Mouse (Mus musculus): ENCODE data around the gene Cyp2d22.
"Not testable (repeated sequence)": the region's sequence is repeated elsewhere in the genome, so short reads cannot be mapped to it uniquely, and the experiment has no call there.

The Cyp2d22 gene

DNA sequence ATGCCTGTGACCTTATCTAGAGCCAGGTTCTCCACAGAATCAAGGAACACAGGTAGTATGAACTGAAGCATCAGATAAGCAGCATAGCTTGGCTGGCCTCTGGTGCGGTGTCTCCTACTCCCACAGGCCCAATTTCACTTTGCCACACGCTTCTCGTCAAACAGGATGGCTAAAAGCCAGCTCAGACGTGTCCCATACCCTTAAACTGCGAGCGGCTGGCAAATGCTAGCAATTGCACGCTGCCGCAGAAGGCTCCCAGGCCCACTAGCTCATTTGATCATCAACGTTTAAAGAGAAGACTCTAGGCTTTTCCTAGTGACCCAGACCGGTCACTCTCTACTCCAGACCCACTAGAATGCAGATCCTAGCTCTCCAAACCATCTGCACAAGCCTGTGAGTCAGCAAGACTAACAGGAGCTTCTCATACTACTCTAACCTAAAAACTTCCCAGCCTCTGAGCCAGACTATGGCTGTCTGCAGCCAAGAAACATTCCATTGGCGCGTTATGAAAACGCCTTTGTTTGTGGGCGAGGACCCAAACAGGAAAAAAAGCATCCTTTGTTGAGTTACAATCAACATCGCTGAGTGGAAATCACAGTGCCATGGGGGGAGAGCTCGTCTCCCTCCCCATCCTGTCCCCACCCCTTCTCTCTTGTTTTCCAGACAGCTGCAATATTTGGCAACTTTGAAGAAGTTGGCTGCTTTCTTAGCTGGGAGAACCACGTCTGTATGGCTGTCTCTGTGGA, 3.5 kb downstream of the Cyp2d22 start:
- DNase-seq (ENCODE audit: low spot score in 2 of 2): no peak

GRCm38 (mm10) chr15:82375855-82376254, 4.2 kb downstream of the Cyp2d22 start:
- DNase-seq (ENCODE audit: low spot score in 2 of 2): no peak

DNA sequence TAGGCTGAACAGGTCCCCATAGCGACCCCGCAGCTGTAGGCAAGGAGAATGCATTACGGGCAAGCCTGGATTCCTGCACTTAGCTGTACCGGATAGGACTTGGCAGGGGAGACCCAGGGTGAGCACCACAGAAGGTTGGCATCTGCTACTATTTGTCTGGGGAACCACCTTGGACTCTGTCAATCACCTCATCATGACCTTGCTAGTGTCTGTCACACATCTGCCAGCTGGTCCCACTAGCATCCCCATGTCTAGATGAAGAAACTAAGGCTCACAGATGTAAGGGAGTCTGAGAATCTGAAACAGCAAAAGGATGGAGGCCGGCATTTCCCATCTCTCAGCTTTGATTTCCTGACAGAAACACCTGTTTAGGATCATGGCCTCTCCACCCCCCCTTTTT, 5.6 kb downstream of the Cyp2d22 start:
- DNase-seq (ENCODE audit: low spot score in 2 of 2): no peak

GRCm38 (mm10) chr15:82372991-82373390, 7.1 kb downstream of the Cyp2d22 start:
- DNase-seq (ENCODE audit: low spot score in 2 of 2): no peak

DNA sequence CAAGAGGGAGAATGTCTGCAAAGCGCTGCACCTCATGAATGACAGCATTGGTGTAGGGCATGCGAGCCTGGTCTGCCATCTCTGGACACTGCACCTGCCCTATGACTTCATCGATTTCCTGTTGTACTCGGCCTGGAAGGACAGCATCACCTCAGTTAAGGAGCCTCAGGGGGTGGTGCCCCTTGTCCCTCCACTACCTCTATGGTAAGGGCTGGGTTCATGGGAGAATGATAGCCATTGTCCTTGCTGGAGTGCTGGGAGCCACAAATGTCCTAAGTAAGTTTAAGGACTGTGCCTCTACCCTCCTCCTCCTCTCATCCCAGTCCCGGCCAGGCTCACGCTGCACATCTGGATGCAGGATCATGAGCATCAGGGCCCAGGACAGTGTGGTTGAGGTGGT, 7.6 kb downstream of the Cyp2d22 start:
- no peak for DNase-seq (ENCODE audit: low spot score in 2 of 2)

DNA sequence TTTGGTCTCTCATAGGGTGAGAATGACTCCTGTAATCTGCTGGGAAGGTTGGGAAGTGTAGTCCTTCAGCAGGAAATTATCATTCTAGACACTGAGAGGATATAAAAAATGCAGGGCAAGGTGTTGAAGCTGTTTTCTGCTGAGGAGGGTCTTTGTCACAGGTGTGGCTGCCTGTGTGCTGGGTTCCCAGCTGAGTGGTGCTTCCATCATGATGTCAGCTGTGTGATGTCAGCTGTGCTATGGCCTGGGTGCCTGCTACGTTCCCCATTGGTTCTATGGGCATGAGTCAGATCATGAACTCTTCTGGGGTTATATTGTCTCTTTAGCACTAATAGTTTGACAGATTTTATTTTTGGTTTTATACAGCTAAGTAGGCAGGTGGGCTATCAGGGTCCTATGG, 11.2 kb downstream of the Cyp2d22 start:
- no peak for DNase-seq (ENCODE audit: low spot score in 2 of 2)

GRCm38 (mm10) chr15:82368146-82368545, 11.9 kb downstream of the Cyp2d22 start:
- no peak for DNase-seq (ENCODE audit: low spot score in 2 of 2)

DNA sequence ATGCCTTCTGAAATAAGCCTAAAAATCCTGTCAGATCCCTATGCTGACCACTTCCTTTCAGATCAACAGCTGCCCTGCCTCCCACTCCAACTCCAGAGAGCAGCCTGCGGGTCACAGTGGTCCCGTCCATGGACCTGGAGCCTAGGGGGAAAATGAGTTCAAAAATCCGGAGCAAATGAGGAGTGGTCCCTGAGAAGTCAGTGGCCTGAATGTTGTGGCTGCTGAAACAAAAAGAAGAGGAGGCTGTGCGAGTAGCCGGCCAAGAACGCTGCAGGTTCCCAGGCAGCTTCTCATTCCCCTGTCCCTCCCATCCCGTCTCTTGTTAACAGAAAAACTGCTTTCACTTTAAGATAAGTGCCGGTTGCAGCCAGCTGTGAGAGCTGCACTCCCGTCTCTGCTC, 15.5 kb downstream of the Cyp2d22 start:
- not testable (repeated sequence) for DNase-seq (ENCODE audit: low spot score in 2 of 2)

- not testable (repeated sequence) for DNase-seq (ENCODE audit: low spot score in 2 of 2)
These were observed 16.3 kb downstream of the Cyp2d22 start for GRCm38 (mm10) chr15:82363801-82364200.

DNA sequence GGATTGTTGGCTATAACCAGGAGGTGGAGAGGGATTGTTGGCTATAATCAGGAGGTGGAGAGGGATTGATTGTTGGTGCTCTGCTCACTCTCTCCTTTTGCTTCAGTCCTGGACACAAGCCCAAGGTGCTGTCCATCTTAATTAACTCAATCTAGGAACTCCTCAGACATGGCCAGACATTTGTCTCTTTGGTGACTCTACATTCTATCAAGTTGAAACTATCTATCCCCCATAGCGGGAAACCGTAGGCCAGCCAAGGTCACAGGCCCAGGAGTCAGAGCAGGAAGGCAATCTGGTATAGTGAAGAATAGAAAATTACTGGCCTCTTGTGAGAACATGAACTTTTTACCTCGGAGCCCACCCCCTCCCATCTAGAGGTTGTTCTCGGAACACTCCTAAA, 17.8 kb downstream of the Cyp2d22 start:
- no peak for DNase-seq (ENCODE audit: low spot score in 2 of 2)

- DNase-seq (ENCODE audit: low spot score in 2 of 2): no peak
These were observed 18.5 kb downstream of the Cyp2d22 start for GRCm38 (mm10) chr15:82361459-82362018.

- no peak for DNase-seq (ENCODE audit: low spot score in 2 of 2)
These were observed 21.4 kb downstream of the Cyp2d22 start for GRCm38 (mm10) chr15:82358431-82359260.

- peak; percentile 94 to 96 for DNase-seq (ENCODE audit: low spot score in 2 of 2)
These were observed 25.7 kb downstream of the Cyp2d22 start, which contains the start of gene Ndufa6 for GRCm38 (mm10) chr15:82354126-82354945. TSS of gene Ndufa6 (minus strand) at chr15:82354322.

DNA sequence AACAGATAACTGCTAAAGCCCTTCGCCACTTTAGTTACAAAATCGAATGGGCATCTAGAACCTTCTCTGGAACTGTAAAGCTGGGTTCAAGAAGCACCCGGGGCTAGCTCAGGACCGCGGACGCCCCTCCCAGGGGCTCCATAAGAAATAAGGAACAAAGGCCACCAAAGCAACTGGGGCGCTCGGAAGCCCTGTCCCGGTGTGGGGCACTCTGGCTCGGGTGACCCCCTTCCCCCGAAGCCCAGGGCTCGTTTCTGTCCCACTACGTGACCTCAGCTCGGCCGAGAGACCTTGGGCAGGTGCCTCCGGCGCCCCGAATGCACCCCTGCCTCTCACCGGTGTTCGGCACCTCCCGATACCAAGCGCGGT, 26.3 kb downstream of the Cyp2d22 start:
- DNase-seq (ENCODE audit: low spot score in 2 of 2): no peak

- no peak for DNase-seq (ENCODE audit: low spot score in 2 of 2)
These were observed 26.8 kb downstream of the Cyp2d22 start for GRCm38 (mm10) chr15:82353078-82353744.

DNA sequence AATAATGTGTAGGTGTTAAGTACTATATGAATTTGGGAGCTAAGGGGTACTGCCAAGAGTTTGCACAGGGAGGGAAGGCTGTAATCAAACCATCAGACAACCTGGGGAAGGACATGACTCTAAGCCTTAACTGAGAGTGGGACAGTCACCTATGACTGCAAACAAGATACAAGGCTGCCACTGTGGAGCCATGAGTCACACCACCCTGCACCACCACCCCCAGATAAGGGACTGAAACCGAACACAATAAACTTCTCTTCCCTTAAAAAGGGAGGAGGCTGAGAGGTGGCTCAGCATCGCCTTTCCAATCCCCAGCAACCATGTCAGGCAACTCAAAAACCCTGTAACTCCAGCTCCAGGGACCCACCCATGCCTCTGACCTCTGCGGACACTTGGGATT, 28.6 kb downstream of the Cyp2d22 start:
- DNase-seq (ENCODE audit: low spot score in 2 of 2): no peak

DNA sequence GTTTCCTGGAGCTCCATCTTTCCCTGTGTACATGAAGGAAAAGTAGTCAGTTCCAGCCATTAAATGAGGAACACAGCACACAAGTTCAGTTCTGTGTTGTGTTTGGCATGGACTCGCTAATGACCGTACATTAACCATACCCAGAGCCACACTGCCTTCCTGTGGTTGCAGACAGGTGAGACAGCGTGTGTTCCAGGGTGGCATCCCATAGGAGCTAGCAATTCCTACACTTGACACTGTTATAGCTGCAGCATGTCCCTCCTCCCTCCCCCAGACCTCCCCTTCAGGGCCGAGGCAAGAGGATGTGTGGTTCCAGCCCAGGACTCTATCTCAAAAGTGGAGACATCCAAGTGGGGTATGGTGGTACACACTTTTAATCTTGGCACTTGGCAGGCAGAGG, 29.7 kb downstream of the Cyp2d22 start:
- no peak for DNase-seq (ENCODE audit: low spot score in 2 of 2)

- DNase-seq (ENCODE audit: low spot score in 2 of 2): no peak
These were observed 31.1 kb downstream of the Cyp2d22 start for GRCm38 (mm10) chr15:82348999-82349341.

DNA sequence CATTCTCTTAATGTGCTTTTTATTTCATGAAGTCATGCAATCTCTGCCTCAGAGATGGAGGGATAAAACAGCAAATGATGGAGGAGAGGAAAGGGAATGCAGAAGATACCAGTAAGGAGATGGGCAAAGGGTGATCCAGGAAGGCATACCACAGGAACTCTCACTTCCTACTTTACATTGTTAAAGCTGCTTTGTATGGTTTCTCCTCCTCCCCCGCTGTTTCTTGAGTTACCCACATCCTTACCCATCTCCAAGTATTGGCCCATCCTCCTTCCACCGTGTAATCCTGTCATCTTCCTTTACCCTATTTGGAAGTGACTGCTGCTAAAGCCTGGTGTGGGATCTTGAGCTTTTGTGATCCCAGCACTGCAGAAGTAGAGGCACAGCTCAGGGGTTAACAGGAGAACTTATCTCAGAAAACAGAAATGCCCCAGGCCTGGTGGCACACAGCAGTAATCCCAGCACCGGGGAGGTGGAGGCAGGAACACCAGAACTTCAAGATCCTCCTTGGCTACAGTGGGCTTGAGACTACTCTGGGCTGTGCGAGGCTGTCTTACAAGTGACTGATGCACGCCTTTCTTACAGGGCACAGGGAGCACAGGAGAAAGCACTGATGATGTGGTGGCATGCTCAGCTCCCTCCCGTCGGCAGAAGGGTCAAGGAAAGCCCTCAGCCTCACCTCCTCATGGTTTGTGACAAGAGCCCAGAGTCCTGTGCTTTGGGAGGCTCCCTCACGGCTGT, 31.6 kb downstream of the Cyp2d22 start:
- DNase-seq (ENCODE audit: low spot score in 2 of 2): no peak

- DNase-seq (ENCODE audit: low spot score in 2 of 2): no peak
These were observed 32.2 kb downstream of the Cyp2d22 start for GRCm38 (mm10) chr15:82347852-82348251.

DNA sequence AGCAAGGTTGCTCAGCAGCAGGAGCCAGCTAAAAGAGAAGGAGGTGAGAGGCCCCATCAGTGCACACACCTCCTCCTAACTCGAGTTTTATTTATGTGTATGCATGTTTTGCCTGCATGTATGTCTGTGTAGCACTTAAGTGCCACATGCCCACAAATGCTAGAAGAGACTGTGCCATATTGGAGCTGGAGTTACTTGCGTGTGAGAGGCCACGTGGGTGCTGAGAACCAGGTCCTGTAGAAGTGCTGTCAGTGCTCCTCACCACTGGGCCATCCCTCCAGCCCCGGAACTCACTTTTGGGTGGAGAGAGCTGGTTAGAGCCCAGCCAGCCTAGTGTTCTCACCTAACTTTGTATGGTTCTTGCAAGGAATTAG, 32.8 kb downstream of the Cyp2d22 start:
- DNase-seq (ENCODE audit: low spot score in 2 of 2): no peak
